Mouse (Mus musculus) ES-Bruce4 (cell line): ENCODE data around the gene Ddx6. TPM values are rescaled to one million over a fixed set of nuclear protein-coding genes. Genes with fewer than 3 reads are reported as not detected.

Experiments used
- H3K27ac ChIP-seq: 2 replicates; pipeline ENCODE4 v1.5.1; 2012; ENCODE audit warnings: low read length, inconsistent platforms; ENCODE audit not compliant: insufficient read depth
- H3K27me3 ChIP-seq: 2 replicates; pipeline ENCODE4 v1.6.1; 2012; ENCODE audit warnings: mild to moderate bottlenecking, low read length, inconsistent platforms; ENCODE audit not compliant: control insufficient read depth, poor library complexity, insufficient read depth, severe bottlenecking
- H3K36me3 ChIP-seq: 2 replicates; pipeline ENCODE4 v1.6.1; 2012; ENCODE audit warnings: inconsistent platforms, mild to moderate bottlenecking, low read length, moderate library complexity; ENCODE audit not compliant: control insufficient read depth, poor library complexity, insufficient read depth, severe bottlenecking
- H3K4me1 ChIP-seq: one replicate; pipeline ENCODE4 v1.8.1; 2011; ENCODE audit warnings: low read length; ENCODE audit not compliant: control insufficient read depth, insufficient read depth
- H3K4me3 ChIP-seq: 2 replicates; pipeline ENCODE4 v1.5.1; 2011; ENCODE audit warnings: low read depth, mild to moderate bottlenecking, low read length
- H3K9ac ChIP-seq: 2 replicates; pipeline ENCODE4 v1.6.1; 2012; ENCODE audit warnings: low read depth, mild to moderate bottlenecking, inconsistent platforms; ENCODE audit not compliant: poor library complexity, severe bottlenecking
- H3K9me3 ChIP-seq: replicated peaks from 2 replicates; pipeline ENCODE4 v1.6.1; 2012; ENCODE audit warnings: mild to moderate bottlenecking, low read length, inconsistent platforms; ENCODE audit not compliant: control insufficient read depth, poor library complexity, insufficient read depth, severe bottlenecking
- CTCF ChIP-seq: IDR thresholded peaks from one replicate; pipeline ENCODE4 v1.8.1; 2011; ENCODE audit warnings: low read depth, low read length
- EP300 ChIP-seq: IDR thresholded peaks from 2 replicates; pipeline ENCODE4 v1.6.1; 2011; ENCODE audit warnings: low read depth, low read length; ENCODE audit not compliant: insufficient read depth
- POLR2A ChIP-seq: IDR thresholded peaks from one replicate; pipeline ENCODE4 v1.8.1; 2011; ENCODE audit warnings: low read length; ENCODE audit not compliant: insufficient read depth
- polyA plus RNA-seq: library from polyadenylated mRNA; stranded (reverse); fragments of >200 nt; gene quantifications from 2 replicates; pipeline ENCODE4 v1.2.4, GENCODE M21; 2011; ENCODE audit warnings: low read depth; ENCODE audit not compliant: missing spikeins, insufficient read depth, insufficient read length

The Ddx6 gene
- polyA plus RNA-seq, 1 experiment: 176 TPM

DNA sequence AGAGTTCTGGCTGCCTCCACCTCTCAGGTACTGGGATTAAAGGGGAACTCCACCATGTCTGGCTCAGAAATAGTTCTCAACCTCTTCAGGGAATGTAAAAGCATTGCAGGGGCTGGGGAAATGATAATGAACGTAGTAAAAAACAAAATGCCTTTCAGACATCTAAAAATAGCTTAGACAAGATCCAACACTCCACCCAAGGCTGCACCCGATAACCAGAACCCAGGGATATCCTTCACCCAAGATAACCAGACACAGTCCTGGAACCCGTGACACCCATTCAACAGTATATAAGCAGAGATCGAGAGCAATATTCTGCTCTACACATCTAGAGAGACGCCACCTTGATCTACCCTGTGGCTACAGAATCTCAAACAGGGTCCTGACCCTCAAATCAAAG is 24.6 kb upstream of the Ddx6 start:
- H3K27me3 ChIP-seq: no peaks in the 10 kb centered on the region
- no peaks in the 10 kb centered on the region for H3K4me1 ChIP-seq
- H3K27ac ChIP-seq: no peak overlapping the region
- no peak overlapping the region for H3K4me3 ChIP-seq
- H3K9ac ChIP-seq: no peak overlapping the region
- peaks cover 4% of the 10 kb centered on the region; the same call in 1 of the 2 replicates for H3K9me3 ChIP-seq
- TF ChIP-seq CTCF (no peak), EP300 (no peak), POLR2A (no peak)
- no peaks in the 10 kb centered on the region for H3K36me3 ChIP-seq

DNA sequence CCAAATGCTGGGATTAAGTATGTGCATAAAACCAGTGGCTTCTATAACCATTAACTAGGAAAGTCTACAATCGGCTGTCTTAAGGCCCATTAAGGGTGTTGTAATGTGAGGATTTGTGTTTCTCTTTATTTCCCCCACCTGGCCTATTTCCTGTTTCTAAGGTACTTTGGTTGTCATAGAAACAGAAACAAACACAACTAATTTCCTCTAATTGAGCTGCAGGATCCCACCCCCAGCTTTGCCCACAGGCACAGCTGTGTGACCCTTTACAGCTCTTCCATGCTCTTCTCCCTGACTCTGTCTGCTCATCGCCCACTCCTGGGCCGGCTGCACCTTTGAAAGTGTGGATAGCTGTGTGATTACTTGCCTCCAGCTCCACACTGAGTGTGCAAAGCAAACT is 23.3 kb upstream of the Ddx6 start:
- no peaks in the 10 kb centered on the region for H3K27me3 ChIP-seq
- no peak for TF ChIP-seq CTCF
- TF ChIP-seq POLR2A: no peak
- TF ChIP-seq EP300: no peak
- H3K36me3 ChIP-seq: no peaks in the 10 kb centered on the region
- H3K4me1 ChIP-seq: no peaks in the 10 kb centered on the region
- H3K9me3 ChIP-seq: peaks cover 4% of the 10 kb centered on the region; the same call in 1 of the 2 replicates
- H3K4me3 ChIP-seq: no peak overlapping the region
- no peak overlapping the region for H3K9ac ChIP-seq
- no peak overlapping the region for H3K27ac ChIP-seq

DNA sequence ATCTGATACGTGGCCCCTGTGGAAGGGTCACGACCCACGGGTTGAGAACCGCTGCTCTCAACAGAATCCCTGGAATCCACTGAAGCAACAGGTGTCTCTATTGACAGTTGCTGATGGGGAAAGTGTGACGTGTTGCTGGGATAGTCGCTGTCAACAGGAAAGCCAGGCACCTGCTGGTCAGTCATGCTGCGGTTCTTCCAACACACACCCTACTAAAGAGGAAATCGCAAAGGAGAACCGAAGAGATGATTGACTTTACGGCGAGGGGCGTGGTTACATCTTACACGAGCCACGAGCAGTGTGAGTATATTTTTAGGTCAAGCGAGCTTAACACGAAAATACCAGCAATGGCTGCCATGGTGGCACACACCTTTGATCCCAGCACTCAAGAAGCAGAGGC is 22.3 kb upstream of the Ddx6 start:
- H3K27ac ChIP-seq: no peak overlapping the region
- H3K4me3 ChIP-seq: no peak overlapping the region
- no peaks in the 10 kb centered on the region for H3K36me3 ChIP-seq
- H3K4me1 ChIP-seq: no peaks in the 10 kb centered on the region
- no peak overlapping the region for H3K9ac ChIP-seq
- TF ChIP-seq EP300: no peak
- TF ChIP-seq POLR2A: no peak
- no peak for TF ChIP-seq CTCF
- H3K9me3 ChIP-seq: peaks cover 4% of the 10 kb centered on the region; the same call in 1 of the 2 replicates
- no peaks in the 10 kb centered on the region for H3K27me3 ChIP-seq

DNA sequence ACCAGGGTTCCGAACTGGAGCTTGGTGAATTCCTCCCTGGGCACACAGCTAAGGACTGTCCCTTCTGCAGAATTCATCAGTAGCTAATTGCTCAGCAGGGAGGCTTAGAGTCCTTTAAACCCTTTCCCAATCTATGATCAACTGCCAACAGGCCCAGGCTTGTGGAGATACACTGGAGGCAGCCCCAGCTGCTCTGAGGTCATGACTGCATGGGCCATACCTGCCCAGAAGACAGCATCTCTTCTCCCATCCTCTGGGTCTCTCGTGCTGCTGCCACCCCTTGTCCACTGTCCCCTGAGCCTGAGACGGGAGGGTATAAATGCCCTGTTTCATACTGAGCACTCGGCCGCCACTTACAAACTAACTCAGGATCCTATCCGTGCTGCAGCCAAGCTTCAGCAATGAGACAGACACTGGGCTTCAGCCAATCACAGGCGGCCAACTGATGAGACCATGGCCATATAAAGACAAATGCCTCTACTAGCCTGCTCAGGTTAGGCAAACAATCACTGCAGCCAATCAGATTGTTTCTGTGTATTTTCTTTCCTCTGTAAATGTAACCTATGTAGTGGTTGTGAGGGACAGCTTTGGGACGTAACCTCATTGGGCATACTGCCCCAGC is 17.9 kb upstream of the Ddx6 start:
- Histone ChIP-seq H3K36me3 (no peaks in the 10 kb centered on the region), H3K9me3 (peaks cover 4% of the 10 kb centered on the region; the same call in 1 of the 2 replicates), H3K9ac (peak overlapping the region; percentile 47), H3K4me1 (peaks cover 3% of the 10 kb centered on the region), H3K27me3 (no peaks in the 10 kb centered on the region), H3K27ac (peak overlapping the region; percentile 20), H3K4me3 (peak overlapping the region; percentile 59)
- no peak for TF ChIP-seq EP300

DNA sequence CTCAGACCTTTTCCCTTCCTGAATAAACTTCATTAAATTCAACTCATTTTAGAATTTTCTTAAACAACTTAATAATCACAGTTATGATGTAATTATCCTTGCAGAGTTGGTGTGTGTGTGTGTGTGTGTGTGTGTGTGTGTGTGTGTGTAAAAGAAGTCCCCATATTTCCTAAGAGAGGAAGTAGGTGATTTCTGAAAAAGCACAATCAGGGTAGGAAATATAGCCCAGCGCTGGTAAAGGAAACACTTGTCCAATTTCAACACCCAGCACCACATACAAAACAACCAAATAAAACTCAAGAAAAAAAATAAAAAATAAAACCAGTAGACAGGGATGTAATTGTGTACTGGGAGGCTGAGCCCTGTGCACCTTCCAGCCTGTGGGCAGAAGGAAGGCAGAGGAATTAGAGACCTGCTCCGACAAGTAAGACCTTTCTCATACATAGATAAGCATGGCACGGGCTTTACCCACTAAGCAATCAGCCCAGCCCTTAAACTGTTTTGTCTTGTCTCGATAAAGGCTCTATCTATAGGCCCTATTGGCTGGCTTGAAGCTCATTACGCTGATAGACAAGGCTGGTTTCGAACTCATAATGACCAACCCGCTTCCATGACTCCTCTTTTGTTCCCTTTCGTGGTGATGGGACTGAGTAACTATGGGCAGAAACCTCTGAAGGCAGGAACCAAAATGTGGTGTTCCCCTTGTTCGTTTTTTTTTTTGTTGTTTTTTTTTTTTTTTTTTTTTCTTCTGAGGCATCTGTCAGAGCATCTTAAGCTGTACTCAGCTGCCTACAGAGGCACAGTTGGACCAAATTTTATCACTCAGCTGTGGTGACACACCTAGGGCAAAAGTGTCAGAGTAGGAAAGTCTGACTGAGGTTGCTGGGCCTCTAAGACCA is 17.2 kb upstream of the Ddx6 start:
- peaks cover 3% of the 10 kb centered on the region for H3K4me1 ChIP-seq
- peak overlapping the region; percentile 53; the same call in 1 of the 2 replicates for H3K27ac ChIP-seq
- H3K36me3 ChIP-seq: no peaks in the 10 kb centered on the region
- TF ChIP-seq POLR2A (no peak), EP300 (no peak), CTCF (no peak)
- peaks cover 7% of the 10 kb centered on the region; the same call in 1 of the 2 replicates for H3K9me3 ChIP-seq
- no peaks in the 10 kb centered on the region for H3K27me3 ChIP-seq
- H3K4me3 ChIP-seq: no peak overlapping the region
- H3K9ac ChIP-seq: no peak overlapping the region

DNA sequence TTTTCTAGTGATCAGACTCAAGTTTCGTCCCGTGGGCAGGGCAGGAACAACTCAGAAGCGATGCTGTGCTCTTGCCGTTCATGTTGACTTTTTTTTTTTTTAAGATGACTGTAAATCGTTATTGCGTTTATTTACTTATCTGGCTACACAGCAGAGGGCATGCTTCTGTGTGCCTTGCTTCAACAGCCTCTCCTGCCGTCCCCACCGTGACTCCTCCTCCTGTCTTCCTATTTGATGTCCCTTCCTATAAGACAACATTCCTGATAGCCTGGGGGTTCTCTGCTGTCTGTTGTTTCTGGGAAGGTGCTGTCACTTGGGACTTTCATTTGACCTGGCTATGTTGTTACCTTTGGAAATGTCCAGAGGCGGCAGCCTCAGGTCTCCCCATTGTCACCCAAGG is 16.1 kb upstream of the Ddx6 start:
- H3K36me3 ChIP-seq: no peaks in the 10 kb centered on the region
- no peak for TF ChIP-seq POLR2A
- peak; percentile 80; the same call in 1 of the 2 replicates for TF ChIP-seq EP300
- TF ChIP-seq CTCF: no peak
- peaks cover 3% of the 10 kb centered on the region for H3K4me1 ChIP-seq
- no peak overlapping the region for H3K9ac ChIP-seq
- H3K27me3 ChIP-seq: no peaks in the 10 kb centered on the region
- peaks cover 9% of the 10 kb centered on the region; the same call in 1 of the 2 replicates for H3K9me3 ChIP-seq
- H3K4me3 ChIP-seq: no peak overlapping the region
- peak overlapping the region; percentile 92 for H3K27ac ChIP-seq
